Mouse (Mus musculus): ENCODE results near the gene Ccdc9. TPM values are rescaled to one million over a fixed set of nuclear protein-coding genes. Genes with fewer than 3 reads are reported as not detected.
A peak's percentile ranks its signal among the peaks of the same experiment; 100 is the strongest.

The Ccdc9 gene
- polyA plus RNA-seq, 1 experiment from 2014 or later, result 14.2 TPM

GRCm38 (mm10) chr7:16312011-16312671 is 25.5 kb upstream of the Ccdc9 start:
- Histone ChIP-seq H3K36me3 (ENCODE audit: control insufficient read depth, insufficient read depth) (peaks cover 6% of the 10 kb centered on the region; the same call in 1 of the 2 replicates), H3K4me1 (replicated peaks; ENCODE audit: control insufficient read depth, insufficient read depth, low read length) (peaks cover 4% of the 10 kb centered on the region; the same call in 1 of the 2 replicates), H3K27me3 (replicated peaks; ENCODE audit: control insufficient read depth, insufficient read depth, low read length) (no peaks in the 10 kb centered on the region), H3K4me3 (ENCODE audit: low read depth, low read length) (peak overlapping the region; percentile 73), H3K9me3 (ENCODE audit: control insufficient read depth) (no peaks in the 10 kb centered on the region), H3K27ac (ENCODE audit: low read depth, low read length) (peak overlapping the region; percentile 98), H3K4me2 (replicated peaks; ENCODE audit: low read depth) (peak overlapping the region; percentile 94), H3K9ac (ENCODE audit: low read depth, low read length) (peak overlapping the region; percentile 83)
- under 1% methylated on average over 49 of the region's 49 CpGs for WGBS
- TF ChIP-seq CTCF (IDR thresholded peaks at IDR 0.05; ENCODE audit: low read depth), result no peak
- ATAC-seq, result no peak

- no peaks in the 10 kb centered on the region for H3K9me3 ChIP-seq (ENCODE audit: control insufficient read depth)
- H3K4me3 ChIP-seq (ENCODE audit: low read depth, low read length), result peak overlapping the region; percentile 73
- H3K4me1 ChIP-seq (replicated peaks; ENCODE audit: control insufficient read depth, insufficient read depth, low read length), result peaks cover 4% of the 10 kb centered on the region; the same call in 1 of the 2 replicates
- no peaks in the 10 kb centered on the region for H3K27me3 ChIP-seq (replicated peaks; ENCODE audit: control insufficient read depth, insufficient read depth, low read length)
- peaks cover under 1% of the 10 kb centered on the region; the same call in 1 of the 2 replicates for H3K36me3 ChIP-seq (ENCODE audit: control insufficient read depth, insufficient read depth)
- peak overlapping the region; percentile 83 for H3K9ac ChIP-seq (ENCODE audit: low read depth, low read length)
- ATAC-seq, result no peak
- 1% methylated on average over 14 of the region's 14 CpGs for WGBS
- TF ChIP-seq CTCF (IDR thresholded peaks at IDR 0.05; ENCODE audit: low read depth), result no peak
- peak overlapping the region; percentile 94 for H3K4me2 ChIP-seq (replicated peaks; ENCODE audit: low read depth)
- peak overlapping the region; percentile 98 for H3K27ac ChIP-seq (ENCODE audit: low read depth, low read length)
Observed at GRCm38 (mm10) chr7:16311453-16312004, 24.9 kb upstream of the Ccdc9 start.

GRCm38 (mm10) chr7:16310521-16311452 is 24.2 kb upstream of the Ccdc9 start:
- Histone ChIP-seq H3K9ac (ENCODE audit: low read depth, low read length) (peak overlapping the region; percentile 83), H3K9me3 (ENCODE audit: control insufficient read depth) (no peaks in the 10 kb centered on the region), H3K27me3 (replicated peaks; ENCODE audit: control insufficient read depth, insufficient read depth, low read length) (no peaks in the 10 kb centered on the region), H3K27ac (ENCODE audit: low read depth, low read length) (peak overlapping the region; percentile 98), H3K4me3 (ENCODE audit: low read depth, low read length) (peak overlapping the region; percentile 73), H3K36me3 (ENCODE audit: control insufficient read depth, insufficient read depth) (no peaks in the 10 kb centered on the region), H3K4me1 (replicated peaks; ENCODE audit: control insufficient read depth, insufficient read depth, low read length) (peaks cover 4% of the 10 kb centered on the region; the same call in 1 of the 2 replicates), H3K4me2 (replicated peaks; ENCODE audit: low read depth) (peak overlapping the region; percentile 94)
- 1% methylated on average over 31 of the region's 31 CpGs for WGBS
- TF ChIP-seq CTCF (IDR thresholded peaks at IDR 0.05; ENCODE audit: low read depth), result no peak
- no peak for ATAC-seq

- Histone ChIP-seq H3K9ac (ENCODE audit: low read depth, low read length) (peak overlapping the region; percentile 52), H3K27ac (ENCODE audit: low read depth, low read length) (peak overlapping the region; percentile 73), H3K36me3 (ENCODE audit: control insufficient read depth, insufficient read depth) (no peaks in the 10 kb centered on the region), H3K4me1 (replicated peaks; ENCODE audit: control insufficient read depth, insufficient read depth, low read length) (peaks cover 4% of the 10 kb centered on the region; the same call in 1 of the 2 replicates), H3K4me2 (replicated peaks; ENCODE audit: low read depth) (peak overlapping the region; percentile 94), H3K27me3 (replicated peaks; ENCODE audit: control insufficient read depth, insufficient read depth, low read length) (no peaks in the 10 kb centered on the region), H3K4me3 (ENCODE audit: low read depth, low read length) (peak overlapping the region; percentile 73), H3K9me3 (ENCODE audit: control insufficient read depth) (no peaks in the 10 kb centered on the region)
- peak; percentile 84 for TF ChIP-seq CTCF (IDR thresholded peaks at IDR 0.05; ENCODE audit: low read depth)
- ATAC-seq, result peak; percentile 20; the same call in 1 of the 2 replicates
- WGBS, result 0% methylated on average over 30 of the region's 56 CpGs
Observed at GRCm38 (mm10) chr7:16310020-16310520, 23.5 kb upstream of the Ccdc9 start.

- Histone ChIP-seq H3K36me3 (ENCODE audit: control insufficient read depth, insufficient read depth) (no peaks in the 10 kb centered on the region), H3K4me1 (replicated peaks; ENCODE audit: control insufficient read depth, insufficient read depth, low read length) (peaks cover 4% of the 10 kb centered on the region; the same call in 1 of the 2 replicates)
- 0 out of 2 replicates have a peak, but pooled peaks have one; percentile 7 for TF ChIP-seq CTCF (IDR thresholded peaks at IDR 0.05; ENCODE audit: low read depth)
Observed at GRCm38 (mm10) chr7:16309318-16310019, 22.9 kb upstream of the Ccdc9 start.

More at GRCm38 (mm10) chr7:16309318-16310019, 22.9 kb upstream of the Ccdc9 start:
- Histone ChIP-seq H3K27ac (ENCODE audit: low read depth, low read length) (peak overlapping the region; percentile 73), H3K9me3 (ENCODE audit: control insufficient read depth) (no peaks in the 10 kb centered on the region), H3K4me3 (ENCODE audit: low read depth, low read length) (peak overlapping the region; percentile 73), H3K27me3 (replicated peaks; ENCODE audit: control insufficient read depth, insufficient read depth, low read length) (no peaks in the 10 kb centered on the region), H3K9ac (ENCODE audit: low read depth, low read length) (peak overlapping the region; percentile 52), H3K4me2 (replicated peaks; ENCODE audit: low read depth) (peak overlapping the region; percentile 94)
- ATAC-seq, result peak; percentile 34
- under 1% methylated on average over 54 of the region's 61 CpGs for WGBS
